Mouse (Mus musculus) gastrocnemius, postnatal 4 days (tissue): ENCODE data around the gene Rps28. TPM values are rescaled to one million over a fixed set of nuclear protein-coding genes. Genes with fewer than 3 reads are reported as not detected.

Source experiments
- DNase-seq, 2 experiments: peaks; one replicate each; pipeline ENCODE4 v3.0.0; 2021 to 2022; ENCODE audit warnings: low spot score in 2 of 2, mixed read lengths in 2 of 2
- total RNA-seq, 2 experiments: library from RNA; stranded (reverse); gene quantifications; 2 replicates each; pipeline ENCODE4 v1.2.3; 2021

Rps28 gene
- total RNA-seq, 2 experiments from 2014 or later: 1,603 to 1,661 TPM

DNA sequence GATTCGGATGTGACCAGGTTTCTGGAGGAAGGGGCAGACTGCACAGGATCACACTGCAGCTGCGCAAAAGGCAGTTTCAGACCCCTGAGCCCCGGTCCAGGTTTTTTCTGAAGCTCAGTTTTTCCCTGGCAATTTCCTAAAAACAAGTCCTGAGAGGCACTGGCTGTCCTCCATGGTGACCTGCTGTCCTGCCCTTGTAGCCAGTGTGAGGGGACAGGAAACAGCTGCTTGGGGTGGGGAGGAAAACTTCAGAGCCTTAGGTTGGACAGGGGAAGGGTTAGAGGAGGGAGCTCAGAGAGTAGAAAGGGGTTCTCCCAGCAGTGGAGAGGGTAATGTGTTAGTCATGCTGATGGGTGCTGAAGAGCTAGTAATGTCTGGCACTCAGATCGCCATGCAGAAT lies 11.4 kb downstream of the Rps28 start:
- no peak for DNase-seq

DNA sequence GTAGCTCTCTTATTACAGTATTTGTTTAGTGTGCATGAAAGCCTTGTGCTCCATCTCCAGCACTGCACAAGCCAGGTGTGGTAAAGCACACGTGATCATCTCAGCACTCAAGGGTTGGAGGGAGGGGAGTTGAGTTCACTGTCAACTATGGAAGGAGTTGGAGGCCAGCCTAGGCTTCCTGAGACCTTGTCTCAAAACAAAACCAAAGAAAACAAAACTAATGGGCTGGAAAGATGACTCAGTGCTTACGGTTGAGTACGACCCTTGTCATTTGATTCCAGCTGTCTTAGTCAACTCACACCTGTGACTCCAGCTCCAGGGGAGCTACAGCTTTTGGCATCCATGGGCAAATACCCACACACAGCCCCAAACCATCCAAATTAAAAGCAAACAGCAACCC lies 11.9 kb downstream of the Rps28 start:
- no peak for DNase-seq

GRCm38 (mm10) chr17:33811142-33811516 lies 13.2 kb downstream of the Rps28 start:
- no peak for DNase-seq

GRCm38 (mm10) chr17:33810334-33811141 lies 13.8 kb downstream of the Rps28 start, which contains the start of gene Kank3:
Kank3 (plus strand) TSS chr17:33810519.
- peak; percentile 83 to 92 for DNase-seq

- no peak for DNase-seq
Observed at GRCm38 (mm10) chr17:33808192-33808591, 16.2 kb downstream of the Rps28 start.

DNA sequence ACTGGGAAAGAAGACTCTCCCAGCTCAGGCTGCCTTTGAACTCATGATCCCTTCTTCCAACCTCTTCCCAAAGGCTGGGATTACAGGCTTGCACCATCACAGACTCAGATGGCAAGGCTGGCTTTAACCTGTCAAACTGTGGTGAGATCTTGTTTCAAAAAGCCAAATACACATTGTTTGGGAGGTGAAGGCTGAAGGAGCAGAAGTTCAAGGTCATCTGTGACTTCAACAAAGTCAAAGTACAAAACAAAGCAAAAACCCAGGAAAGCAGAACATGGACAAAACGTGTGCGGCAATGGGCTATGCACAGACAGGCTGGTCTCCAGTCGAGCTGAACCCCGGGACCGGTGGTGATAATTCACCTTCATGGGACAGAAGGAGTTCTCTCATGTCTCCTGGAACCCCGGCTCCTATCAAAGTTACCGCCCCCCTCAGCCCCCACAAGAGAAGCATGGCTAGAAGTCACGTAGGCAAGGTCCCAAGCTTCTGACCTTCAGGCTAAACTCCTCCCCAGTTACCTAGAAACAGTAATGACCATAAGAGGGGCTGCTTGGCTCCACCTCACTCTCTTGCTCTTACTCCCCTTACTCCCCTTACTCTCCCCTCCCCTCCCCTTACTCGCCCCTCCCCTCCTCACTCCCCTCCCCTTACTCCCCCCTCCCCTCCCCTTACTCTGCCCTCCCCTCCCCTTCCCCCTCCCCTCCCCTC lies 17.0 kb downstream of the Rps28 start:
- no peak for DNase-seq

DNA sequence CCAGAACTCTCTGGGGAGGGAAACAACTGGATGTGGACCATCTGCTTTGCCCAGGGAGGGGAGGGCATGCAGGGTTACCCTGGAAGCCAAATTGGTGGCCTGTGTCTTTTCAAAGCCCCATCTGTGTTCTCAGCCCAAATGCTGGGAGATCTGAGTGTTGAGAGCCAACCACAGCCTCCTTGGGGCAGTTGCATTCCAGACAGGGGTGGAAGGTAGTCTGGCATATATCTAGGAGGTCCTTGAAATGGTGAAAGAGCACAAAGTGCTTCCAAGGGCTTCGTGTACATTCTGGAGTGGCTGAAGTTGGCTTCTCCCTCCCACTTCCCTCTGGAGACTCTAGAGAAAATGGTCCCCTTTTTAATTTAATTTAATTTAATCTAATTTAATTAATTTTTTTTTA lies 19.6 kb downstream of the Rps28 start:
- no peak for DNase-seq

- DNase-seq: no peak
Observed at GRCm38 (mm10) chr17:33804205-33804604, 20.2 kb downstream of the Rps28 start.

- no peak for DNase-seq
Observed at GRCm38 (mm10) chr17:33802221-33802620, 22.1 kb downstream of the Rps28 start.

DNA sequence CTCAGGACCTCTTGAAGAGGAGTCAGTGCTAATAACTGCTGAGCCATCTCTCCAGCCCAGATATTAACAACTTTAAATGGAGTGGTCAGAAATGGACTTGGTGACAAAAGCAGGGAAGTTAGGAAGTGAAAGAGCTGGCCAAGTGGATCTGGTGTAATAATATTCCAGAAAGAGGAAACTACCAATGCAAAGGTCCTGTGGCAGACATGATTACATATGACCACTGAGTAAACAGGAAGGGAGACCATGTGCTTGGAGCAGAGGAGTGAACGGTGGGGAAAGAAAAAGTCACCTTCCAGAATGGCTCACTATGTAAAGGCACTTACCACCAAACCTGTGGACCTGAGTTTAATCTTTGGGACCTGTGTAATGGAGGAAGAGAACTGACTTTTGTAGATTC lies 25.1 kb downstream of the Rps28 start:
- DNase-seq: no peak

- DNase-seq: no peak
Observed at GRCm38 (mm10) chr17:33798306-33798705, 26.1 kb downstream of the Rps28 start.

GRCm38 (mm10) chr17:33788732-33789131 lies 35.6 kb downstream of the Rps28 start:
- DNase-seq: no peak

DNA sequence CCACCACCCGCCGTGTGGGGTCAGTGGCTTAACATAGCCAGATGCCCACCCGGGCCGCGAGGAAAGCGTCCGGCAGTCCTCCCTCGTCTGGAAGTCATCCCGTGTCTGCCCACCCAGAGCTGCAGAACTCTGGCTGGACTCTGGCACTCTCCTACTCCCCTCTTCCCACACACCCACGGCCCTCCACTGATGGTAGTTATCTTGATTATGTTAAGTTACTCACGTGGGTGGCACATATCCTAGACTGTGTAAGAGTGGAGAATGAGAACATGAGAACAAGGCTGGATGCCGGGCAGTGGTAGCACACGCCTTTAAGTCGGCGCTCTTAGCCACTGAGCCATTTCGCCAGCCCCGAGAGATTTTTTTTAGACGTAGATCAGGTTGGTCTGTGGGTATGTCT lies 38.0 kb downstream of the Rps28 start:
- no peak for DNase-seq

DNA sequence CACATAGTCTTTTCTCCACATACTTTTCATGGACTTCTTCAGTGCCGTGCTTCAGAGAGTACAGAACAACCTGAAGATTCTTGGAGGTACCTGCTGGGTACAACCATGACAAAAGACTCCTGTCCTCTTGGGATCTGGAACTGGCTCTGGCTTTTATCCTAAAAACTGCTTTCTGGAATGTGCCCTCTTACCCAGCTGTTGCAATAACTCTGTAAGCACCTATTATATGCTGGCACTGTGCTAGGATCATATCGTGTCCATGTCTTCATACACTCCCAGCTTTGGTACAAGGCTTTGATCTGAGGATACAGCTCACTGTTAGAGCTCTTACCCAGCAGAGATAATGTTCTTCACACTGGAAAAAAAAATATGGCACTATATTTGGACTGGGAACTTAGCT lies 39.4 kb downstream of the Rps28 start:
- DNase-seq: no peak

- peak; percentile 55 to 86 for DNase-seq
Observed at GRCm38 (mm10) chr17:33783408-33783807, 41.0 kb downstream of the Rps28 start.

GRCm38 (mm10) chr17:33782067-33782466 lies 42.3 kb downstream of the Rps28 start:
- no peak for DNase-seq

GRCm38 (mm10) chr17:33781124-33781977 lies 43.0 kb downstream of the Rps28 start, which contains the start of gene Angptl4:
Angptl4 (minus strand) TSS chr17:33781830.
- peak; percentile 54 to 81 for DNase-seq

- DNase-seq: peak in 1 of 2 experiments; percentile 53
Observed at GRCm38 (mm10) chr17:33780431-33780830, 43.9 kb downstream of the Rps28 start.

GRCm38 (mm10) chr17:33779967-33780295 lies 44.4 kb downstream of the Rps28 start:
- no peak for DNase-seq

DNA sequence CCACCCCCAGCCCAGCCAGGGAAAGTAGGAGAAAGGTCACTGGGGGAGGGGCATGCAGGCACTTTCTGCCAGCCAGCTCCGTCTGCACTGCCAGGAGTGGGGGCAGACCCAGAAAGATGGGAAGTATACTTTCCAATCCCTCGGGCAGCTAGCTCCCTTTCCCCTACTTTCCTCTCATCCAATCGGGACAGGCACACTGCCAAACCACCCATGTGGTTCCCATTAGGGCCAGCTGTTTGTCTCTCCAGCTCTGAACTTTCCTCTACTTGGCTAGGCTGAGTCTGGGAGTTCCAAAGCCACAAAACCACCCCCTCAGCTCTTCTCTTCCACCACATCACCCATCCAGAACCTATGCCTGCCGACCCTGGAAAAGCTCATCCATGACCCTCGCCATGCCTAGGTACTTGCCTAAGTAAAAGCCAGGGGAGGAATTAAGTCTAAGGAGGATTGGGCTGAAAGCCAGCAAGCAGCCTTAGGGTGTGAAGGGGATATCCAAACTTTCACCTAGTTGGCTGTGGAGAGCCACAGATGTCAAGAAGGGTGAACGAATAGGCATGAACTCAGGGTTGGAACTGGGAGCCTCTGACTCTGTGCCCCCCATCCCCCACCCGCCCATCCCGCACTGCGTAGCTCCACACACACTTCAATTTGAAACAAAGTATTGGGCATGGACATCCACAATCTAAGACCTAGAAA lies 44.9 kb downstream of the Rps28 start:
- DNase-seq: peak; percentile 90 to 98

DNA sequence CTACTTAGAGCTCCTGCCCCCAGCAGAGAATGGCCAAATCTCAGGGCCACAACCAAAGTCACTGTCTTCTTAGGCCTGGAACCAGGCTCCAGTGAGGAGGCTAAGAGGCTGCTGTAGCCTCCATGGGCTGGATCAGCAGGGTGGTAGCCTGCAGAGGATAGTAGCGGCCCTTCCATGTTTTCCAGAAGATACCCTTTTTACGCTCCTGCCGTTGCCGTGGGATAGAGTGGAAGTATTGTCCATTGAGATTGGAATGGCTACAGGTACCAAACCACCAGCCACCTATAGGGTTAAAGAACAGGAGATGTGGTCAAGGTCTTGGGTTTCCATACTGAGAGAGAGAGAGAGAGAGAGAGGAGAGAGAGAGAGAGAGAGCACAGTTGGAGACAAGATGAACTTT lies 49.1 kb downstream of the Rps28 start:
- no peak for DNase-seq
